Mouse (Mus musculus): ENCODE data around the gene Wfdc1. TPM values are rescaled to one million over a fixed set of nuclear protein-coding genes. Genes with fewer than 3 reads are reported as not detected.
A peak's percentile ranks its signal among the peaks of the same experiment; 100 is the strongest.

Wfdc1 gene
- polyA plus RNA-seq (2016; fragmentation: Nextera tagmentation; extraction: Ambion mirVana) = 3.1 and 3.5 TPM in 2 replicates

DNA sequence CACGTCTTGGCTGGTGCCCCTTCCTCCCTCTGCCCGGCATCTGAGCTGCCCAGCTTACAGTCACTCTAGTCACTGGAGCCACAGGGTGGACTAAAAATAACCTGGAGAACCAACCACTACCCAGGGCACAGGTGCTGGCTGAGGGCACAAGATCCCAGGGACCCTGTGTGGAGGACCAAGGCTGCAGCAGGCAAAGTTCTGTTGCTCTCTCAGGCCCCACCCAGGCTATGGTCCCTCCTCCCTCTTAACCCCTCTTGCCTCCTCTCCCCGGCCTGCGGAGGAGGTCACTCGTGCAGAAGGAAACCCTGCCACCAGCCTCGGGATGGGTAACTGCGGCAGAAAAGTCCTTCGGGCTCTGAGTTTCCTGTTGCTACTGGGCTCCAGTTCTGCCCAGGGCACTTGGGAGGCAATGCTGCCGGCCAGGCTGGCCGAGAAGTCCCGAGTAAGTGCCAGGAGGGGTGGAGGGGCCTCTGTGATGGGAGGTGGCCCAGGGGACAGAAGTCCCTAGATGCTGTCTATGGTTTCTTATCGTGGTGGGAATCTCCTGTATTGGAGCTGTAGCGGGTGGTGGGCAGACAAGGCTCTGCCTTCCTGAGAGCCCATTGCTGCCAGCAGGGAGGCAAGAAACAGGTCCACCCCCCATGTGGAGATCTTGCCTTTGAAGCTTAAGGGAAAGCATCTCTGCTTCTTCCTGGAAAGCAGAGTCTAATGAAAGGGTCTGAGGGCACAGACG is at the start of gene Wfdc1:
Gene Wfdc1 (plus strand): TSS at position 147 of the 733 bp plus-strand sequence.
- H3K36me3 ChIP-seq = no peaks in the 10 kb centered on the region
- H3K4me3 ChIP-seq = no peak within 1 kb of the TSS
- H3K27ac ChIP-seq (ENCODE audit: poor library complexity, severe bottlenecking) = no peak within 1 kb of the TSS
- H3K4me2 ChIP-seq = peak within 1 kb of the TSS; percentile 43
- H3K27me3 ChIP-seq (replicated peaks) = 0 out of 2 replicates have a peak, but pooled peaks cover 10% of the 10 kb centered on the region
- no peaks in the 10 kb centered on the region for H3K9me3 ChIP-seq (replicated peaks)
- H3K9ac ChIP-seq = peak within 1 kb of the TSS; percentile 26
- ATAC-seq (ENCODE audit: insufficient number of reproducible peaks, low FRiP score) = no peak
- peaks cover 50% of the 10 kb centered on the region for H3K4me1 ChIP-seq (replicated peaks)
- 17% methylated on average over 14 of the region's 14 CpGs for WGBS

- H3K4me1 ChIP-seq (replicated peaks) = peaks cover 16% of the 10 kb centered on the region
- no peak overlapping the region for H3K4me2 ChIP-seq
- H3K9me3 ChIP-seq (replicated peaks) = no peaks in the 10 kb centered on the region
- 91% methylated on average over 4 of the region's 4 CpGs for WGBS
- H3K27ac ChIP-seq (ENCODE audit: poor library complexity, severe bottlenecking) = no peak overlapping the region
- H3K9ac ChIP-seq = no peak overlapping the region
- no peaks in the 10 kb centered on the region for H3K36me3 ChIP-seq
- H3K4me3 ChIP-seq = no peak overlapping the region
- ATAC-seq (ENCODE audit: insufficient number of reproducible peaks, low FRiP score) = no peak
- H3K27me3 ChIP-seq (replicated peaks) = peaks cover 35% of the 10 kb centered on the region
Measured at GRCm38 (mm10) chr8:119616811-119617210, 49.4 kb upstream of the Wfdc1 start.

GRCm38 (mm10) chr8:119617586-119617985 is 48.6 kb upstream of the Wfdc1 start:
- Histone ChIP-seq H3K4me2 (no peak overlapping the region), H3K27ac (ENCODE audit: poor library complexity, severe bottlenecking) (no peak overlapping the region), H3K36me3 (no peaks in the 10 kb centered on the region), H3K4me3 (no peak overlapping the region), H3K4me1 (replicated peaks) (peaks cover 16% of the 10 kb centered on the region), H3K9me3 (replicated peaks) (no peaks in the 10 kb centered on the region), H3K9ac (no peak overlapping the region), H3K27me3 (replicated peaks) (peaks cover 35% of the 10 kb centered on the region)
- ATAC-seq (ENCODE audit: insufficient number of reproducible peaks, low FRiP score) = no peak
- WGBS = 84% methylated on average over 5 of the region's 5 CpGs

- peaks cover 28% of the 10 kb centered on the region for H3K27me3 ChIP-seq (replicated peaks)
- H3K9me3 ChIP-seq (replicated peaks) = no peaks in the 10 kb centered on the region
- 47% methylated on average over 5 of the region's 5 CpGs for WGBS
- H3K4me3 ChIP-seq = no peak overlapping the region
- no peak for ATAC-seq (ENCODE audit: insufficient number of reproducible peaks, low FRiP score)
- no peaks in the 10 kb centered on the region for H3K36me3 ChIP-seq
- H3K27ac ChIP-seq (ENCODE audit: poor library complexity, severe bottlenecking) = no peak overlapping the region
- no peak overlapping the region for H3K9ac ChIP-seq
- no peak overlapping the region for H3K4me2 ChIP-seq
- H3K4me1 ChIP-seq (replicated peaks) = peaks cover 16% of the 10 kb centered on the region
Measured at GRCm38 (mm10) chr8:119618887-119619286, 47.3 kb upstream of the Wfdc1 start.

- ATAC-seq (ENCODE audit: insufficient number of reproducible peaks, low FRiP score) = no peak
- WGBS = 53% methylated on average over 6 of the region's 6 CpGs
Measured at GRCm38 (mm10) chr8:119620116-119620840, 45.9 kb upstream of the Wfdc1 start.

GRCm38 (mm10) chr8:119620848-119621465 is 45.2 kb upstream of the Wfdc1 start:
- ATAC-seq (ENCODE audit: insufficient number of reproducible peaks, low FRiP score) = no peak
- Histone ChIP-seq H3K27me3 (replicated peaks) (peaks cover 31% of the 10 kb centered on the region), H3K36me3 (no peaks in the 10 kb centered on the region), H3K27ac (ENCODE audit: poor library complexity, severe bottlenecking) (no peak overlapping the region), H3K4me2 (no peak overlapping the region), H3K4me3 (no peak overlapping the region), H3K4me1 (replicated peaks) (peaks cover 16% of the 10 kb centered on the region), H3K9me3 (replicated peaks) (no peaks in the 10 kb centered on the region), H3K9ac (no peak overlapping the region)
- WGBS = 60% methylated on average over 14 of the region's 14 CpGs

More at GRCm38 (mm10) chr8:119620116-119620840, 45.9 kb upstream of the Wfdc1 start:
- peaks cover 31% of the 10 kb centered on the region for H3K27me3 ChIP-seq (replicated peaks)
- H3K27ac ChIP-seq (ENCODE audit: poor library complexity, severe bottlenecking) = no peak overlapping the region
- H3K9ac ChIP-seq = no peak overlapping the region
- H3K4me1 ChIP-seq (replicated peaks) = peaks cover 16% of the 10 kb centered on the region
- H3K36me3 ChIP-seq = no peaks in the 10 kb centered on the region
- no peaks in the 10 kb centered on the region for H3K9me3 ChIP-seq (replicated peaks)
- no peak overlapping the region for H3K4me3 ChIP-seq
- no peak overlapping the region for H3K4me2 ChIP-seq

GRCm38 (mm10) chr8:119622555-119622954 is 43.6 kb upstream of the Wfdc1 start:
- Histone ChIP-seq H3K4me2 (no peak overlapping the region), H3K27me3 (replicated peaks) (peaks cover 21% of the 10 kb centered on the region; the same call in 1 of the 2 replicates), H3K36me3 (no peaks in the 10 kb centered on the region), H3K4me3 (no peak overlapping the region), H3K4me1 (replicated peaks) (peaks cover 16% of the 10 kb centered on the region), H3K9ac (no peak overlapping the region), H3K27ac (ENCODE audit: poor library complexity, severe bottlenecking) (no peak overlapping the region), H3K9me3 (replicated peaks) (no peaks in the 10 kb centered on the region)
- WGBS = 67% methylated on average over 4 of the region's 4 CpGs
- ATAC-seq (ENCODE audit: insufficient number of reproducible peaks, low FRiP score) = no peak

DNA sequence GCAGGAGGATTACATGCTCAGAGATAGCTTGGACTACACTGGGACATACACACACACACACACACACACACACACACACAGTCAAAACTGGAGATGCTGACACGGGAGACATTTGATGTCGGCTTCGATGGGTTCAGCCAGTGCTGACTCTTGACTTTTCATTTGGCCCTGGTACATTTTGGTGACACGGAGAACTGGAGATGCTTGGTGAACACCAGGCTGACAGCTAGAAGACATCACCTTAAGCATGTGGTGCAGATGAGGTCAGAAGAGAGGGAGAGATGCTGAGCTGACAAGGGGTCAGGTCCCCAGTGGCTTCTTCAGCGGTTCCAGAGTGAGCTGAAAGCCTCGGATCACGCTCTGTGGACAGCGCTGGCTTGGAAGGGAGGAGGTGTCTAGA is 43.1 kb upstream of the Wfdc1 start:
- Histone ChIP-seq H3K36me3 (no peaks in the 10 kb centered on the region), H3K27me3 (replicated peaks) (peaks cover 21% of the 10 kb centered on the region; the same call in 1 of the 2 replicates), H3K4me1 (replicated peaks) (peaks cover 16% of the 10 kb centered on the region), H3K4me2 (no peak overlapping the region), H3K9ac (no peak overlapping the region), H3K27ac (ENCODE audit: poor library complexity, severe bottlenecking) (no peak overlapping the region), H3K9me3 (replicated peaks) (no peaks in the 10 kb centered on the region), H3K4me3 (no peak overlapping the region)
- no peak for ATAC-seq (ENCODE audit: insufficient number of reproducible peaks, low FRiP score)
- WGBS = 86% methylated on average over 8 of the region's 8 CpGs

- Histone ChIP-seq H3K9me3 (replicated peaks) (no peaks in the 10 kb centered on the region), H3K9ac (no peak overlapping the region), H3K27me3 (replicated peaks) (peaks cover 21% of the 10 kb centered on the region; the same call in 1 of the 2 replicates), H3K27ac (ENCODE audit: poor library complexity, severe bottlenecking) (no peak overlapping the region), H3K4me1 (replicated peaks) (peaks cover 16% of the 10 kb centered on the region), H3K36me3 (no peaks in the 10 kb centered on the region), H3K4me3 (no peak overlapping the region), H3K4me2 (no peak overlapping the region)
- no peak for ATAC-seq (ENCODE audit: insufficient number of reproducible peaks, low FRiP score)
- 82% methylated on average over 1 of the region's 1 CpGs for WGBS
Measured at GRCm38 (mm10) chr8:119623744-119624143, 42.4 kb upstream of the Wfdc1 start.

DNA sequence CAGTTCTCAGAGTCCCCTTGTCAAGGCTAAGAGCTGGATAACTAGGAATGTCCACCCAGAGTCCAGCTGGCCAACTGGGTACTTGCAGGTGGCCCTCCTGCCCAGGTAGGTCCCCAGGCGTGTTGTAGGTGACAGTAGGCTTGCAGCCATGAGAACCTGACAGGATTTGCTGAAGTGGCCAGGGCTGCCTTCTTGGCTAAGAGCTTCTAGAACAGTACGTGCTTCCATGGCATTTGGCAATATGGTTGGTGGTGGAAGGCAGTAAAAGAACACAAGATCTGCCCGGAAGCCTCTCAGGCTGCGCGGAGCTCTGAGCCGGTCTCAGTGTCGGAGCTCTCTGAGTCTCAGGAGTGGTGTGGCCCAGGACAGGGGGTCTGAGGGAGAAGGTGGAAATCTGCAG is 41.2 kb upstream of the Wfdc1 start:
- Histone ChIP-seq H3K4me1 (replicated peaks) (peaks cover 16% of the 10 kb centered on the region), H3K36me3 (no peaks in the 10 kb centered on the region), H3K27ac (ENCODE audit: poor library complexity, severe bottlenecking) (no peak overlapping the region), H3K27me3 (replicated peaks) (peaks cover 24% of the 10 kb centered on the region), H3K4me3 (no peak overlapping the region), H3K9me3 (replicated peaks) (no peaks in the 10 kb centered on the region), H3K9ac (no peak overlapping the region), H3K4me2 (no peak overlapping the region)
- ATAC-seq (ENCODE audit: insufficient number of reproducible peaks, low FRiP score) = no peak
- 86% methylated on average over 7 of the region's 7 CpGs for WGBS

- Histone ChIP-seq H3K9ac (no peak overlapping the region), H3K27ac (ENCODE audit: poor library complexity, severe bottlenecking) (no peak overlapping the region), H3K4me1 (replicated peaks) (peaks cover 9% of the 10 kb centered on the region), H3K9me3 (replicated peaks) (no peaks in the 10 kb centered on the region), H3K4me3 (no peak overlapping the region), H3K4me2 (no peak overlapping the region), H3K36me3 (no peaks in the 10 kb centered on the region), H3K27me3 (replicated peaks) (peaks cover 27% of the 10 kb centered on the region)
- ATAC-seq (ENCODE audit: insufficient number of reproducible peaks, low FRiP score) = no peak
- 66% methylated on average over 22 of the region's 22 CpGs for whole genome bisulfite sequencing
Measured at GRCm38 (mm10) chr8:119625788-119626187, 40.4 kb upstream of the Wfdc1 start.
